Comparison of ENCODE assay signal across 20 mouse cellular contexts in the genomic region with DNA sequence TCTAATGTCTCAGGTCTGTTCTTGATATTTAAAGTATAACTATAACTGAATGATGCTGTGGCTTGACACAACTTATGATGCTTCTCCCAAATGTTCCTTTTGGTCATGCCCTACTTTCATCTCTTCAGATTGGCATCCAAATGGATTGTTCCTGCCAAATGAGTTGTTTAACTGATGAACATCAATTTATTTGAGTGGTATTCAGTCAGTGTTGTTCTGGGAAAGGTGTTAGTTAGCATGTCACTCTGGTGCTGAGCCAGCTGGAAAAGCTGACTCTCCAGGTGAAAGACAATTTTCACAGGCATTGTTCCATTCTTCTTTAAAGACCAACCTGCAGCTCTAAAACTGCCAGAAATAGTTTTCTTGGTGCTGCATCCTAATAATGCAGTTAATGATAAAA. TPM values are rescaled to one million over a fixed set of nuclear protein-coding genes. Genes with fewer than 3 reads are reported as not detected.
DNase-seq lines count a peak whose midpoint lies in the region; ATAC-seq lines count a peak whose summit lies in the region.
"Had no signal": no experiment of that assay in that cellular context is flagged by ENCODE, and none has a peak within 500 bp of the region (broad histone marks: within the 10 kb centered on the region; RNA-seq: fewer than 3 reads in every experiment).

No protein-coding gene starts in this region.

- H3K4me1 ChIP-seq in hindbrain, embryonic 14.5 days (replicated peaks; ENCODE audit: control insufficient read depth, insufficient read depth, low read length), result no peaks in the 10 kb centered on the region
- H3K4me1 ChIP-seq in midbrain, embryonic 14.5 days (ENCODE audit: control insufficient read depth, insufficient read depth, low read length), result no peaks in the 10 kb centered on the region
- no peaks in the 10 kb centered on the region for H3K4me1 ChIP-seq in liver, embryonic 12.5 days
- H3K4me1 ChIP-seq: embryonic facial prominence, embryonic 10.5 days; forebrain, embryonic 13.5 days; heart, embryonic 15.5 days; hindbrain, embryonic 10.5 days had no signal

- H3K9ac ChIP-seq in hindbrain, embryonic 14.5 days, result no peak overlapping the region
- no peak overlapping the region for H3K9ac ChIP-seq in midbrain, embryonic 14.5 days (replicated peaks; ENCODE audit: low read length)
- H3K9ac ChIP-seq in liver, embryonic 12.5 days, result no peak overlapping the region
- H3K9ac ChIP-seq: forebrain, embryonic 13.5 days; forebrain, postnatal 0 days; heart, embryonic 15.5 days had no signal

- no peak for ATAC-seq in hindbrain, embryonic 14.5 days (ENCODE audit: low FRiP score)
- ATAC-seq in midbrain, embryonic 14.5 days (ENCODE audit: low FRiP score, low TSS enrichment), result no peak
- ATAC-seq in liver, embryonic 12.5 days, result no peak
- ATAC-seq: forebrain, embryonic 13.5 days; forebrain, postnatal 0 days; hindbrain, embryonic 16.5 days; inflammation-experienced regulatory T-cells, adult 6 months; intestine, postnatal 0 days had no signal

- no peaks in the 10 kb centered on the region for H3K27me3 ChIP-seq in hindbrain, embryonic 14.5 days (ENCODE audit: control insufficient read depth, insufficient read depth, low read length)
- no peaks in the 10 kb centered on the region for H3K27me3 ChIP-seq in midbrain, embryonic 14.5 days (ENCODE audit: control insufficient read depth, insufficient read depth, low read length)
- H3K27me3 ChIP-seq in liver, embryonic 12.5 days (replicated peaks), result no peaks in the 10 kb centered on the region
- H3K27me3 ChIP-seq: forebrain, embryonic 13.5 days; heart, embryonic 15.5 days had no signal

- no peak overlapping the region for H3K4me3 ChIP-seq in hindbrain, embryonic 14.5 days (replicated peaks; ENCODE audit: low read length)
- H3K4me3 ChIP-seq in midbrain, embryonic 14.5 days (replicated peaks; ENCODE audit: low read depth, low read length), result no peak overlapping the region
- H3K4me3 ChIP-seq in liver, embryonic 12.5 days, result no peak overlapping the region
- H3K4me3 ChIP-seq: embryonic facial prominence, embryonic 10.5 days; forebrain, embryonic 13.5 days; heart, adult 2 months; heart, embryonic 15.5 days; hindbrain, embryonic 10.5 days had no signal

- H3K9me3 ChIP-seq in hindbrain, embryonic 14.5 days (ENCODE audit: control insufficient read depth, low read length), result no peaks in the 10 kb centered on the region
- H3K9me3 ChIP-seq in midbrain, embryonic 14.5 days (ENCODE audit: control insufficient read depth, low read length), result no peaks in the 10 kb centered on the region
- no peaks in the 10 kb centered on the region for H3K9me3 ChIP-seq in liver, embryonic 12.5 days (replicated peaks)
- H3K9me3 ChIP-seq: embryonic facial prominence, embryonic 10.5 days; forebrain, embryonic 13.5 days; heart, embryonic 15.5 days; hindbrain, embryonic 10.5 days had no signal

- H3K4me2 ChIP-seq in hindbrain, embryonic 14.5 days (replicated peaks), result no peak overlapping the region
- no peak overlapping the region for H3K4me2 ChIP-seq in midbrain, embryonic 14.5 days (ENCODE audit: low read length)
- no peak overlapping the region for H3K4me2 ChIP-seq in liver, embryonic 12.5 days
- H3K4me2 ChIP-seq: forebrain, embryonic 13.5 days; heart, embryonic 11.5 days; heart, embryonic 15.5 days had no signal

- DNase-seq in brain, adult 2 months (ENCODE audit: low read depth, low spot score), result peak; percentile 79
- DNase-seq in cerebellum, adult 18-20 months, result peak; percentile 59 to 65
- peak; percentile 59 for DNase-seq in cerebellum, adult 9-11 months
- DNase-seq in cerebellum, postnatal 36 days, result peak; percentile 43 to 50
- DNase-seq in hindbrain, embryonic 14.5 days (ENCODE audit: low spot score), result no peak
- DNase-seq in midbrain, embryonic 14.5 days, result no peak
- DNase-seq: adrenal gland, postnatal 14 days; forebrain, postnatal 0 days; gastrocnemius, postnatal 14 days; heart, adult 2 months had no signal

- H3K27ac ChIP-seq in hindbrain, embryonic 14.5 days, result no peak overlapping the region
- no peak overlapping the region for H3K27ac ChIP-seq in midbrain, embryonic 14.5 days (replicated peaks; ENCODE audit: low read depth, low read length)
- H3K27ac ChIP-seq in liver, embryonic 12.5 days, result no peak overlapping the region
- H3K27ac ChIP-seq: embryonic facial prominence, embryonic 10.5 days; forebrain, embryonic 13.5 days; heart, adult 2 months; heart, embryonic 15.5 days; hindbrain, embryonic 10.5 days had no signal

- H3K36me3 ChIP-seq in hindbrain, embryonic 14.5 days (replicated peaks; ENCODE audit: control insufficient read depth, insufficient read depth), result no peaks in the 10 kb centered on the region
- no peaks in the 10 kb centered on the region for H3K36me3 ChIP-seq in midbrain, embryonic 14.5 days (ENCODE audit: control insufficient read depth, insufficient read depth, low read length)
- no peaks in the 10 kb centered on the region for H3K36me3 ChIP-seq in liver, embryonic 12.5 days
- H3K36me3 ChIP-seq: embryonic facial prominence, embryonic 10.5 days; heart, embryonic 15.5 days; hindbrain, embryonic 10.5 days had no signal

RNA-seq across cellular contexts. Expression of a gene that starts 43.0 kb away (rescaled TPM):
- 25.0 and 25.5 TPM in 2 replicates for polyA plus RNA-seq in hindbrain, embryonic 14.5 days (2014; fragmentation: Nextera tagmentation; extraction: Ambion mirVana)
- polyA plus RNA-seq in midbrain, embryonic 14.5 days (2014; fragmentation: Nextera tagmentation; extraction: Ambion mirVana), result 14.8 and 15.4 TPM in 2 replicates
- 0.05 TPM in 1 of 2 replicates, not detected in the other for polyA plus RNA-seq in liver, embryonic 12.5 days (2016; fragmentation: Nextera tagmentation; extraction: Ambion mirVana)
- polyA plus RNA-seq: C2C12; heart, adult 2 months; inflammation-experienced regulatory T-cells, adult 6 months had no signal

Comparison
In these comparisons a context has a peak if more than half of its experiments do, and no peak if none do; other contexts are left out.
1. DNase-seq: peak in brain, adult 2 months (single experiment), cerebellum, adult 18-20 months (2 of 2), cerebellum, adult 9-11 months (single experiment) and cerebellum, postnatal 36 days (2 of 2); none in hindbrain, embryonic 14.5 days (single experiment) and midbrain, embryonic 14.5 days (single experiment).
2. RNA of a gene that starts 43.0 kb away (polyA plus RNA-seq): 25.0 to 25.5 TPM in hindbrain, embryonic 14.5 days and 14.8 to 15.4 TPM in midbrain, embryonic 14.5 days; 0.05 TPM in liver, embryonic 12.5 days; every median in the first group is over 10 times any median in the second.